Mouse (Mus musculus) thymus, adult 2 months (tissue): ENCODE data around the gene Ssh3. TPM values are rescaled to one million over a fixed set of nuclear protein-coding genes. Genes with fewer than 3 reads are reported as not detected.

ENCODE experiments used
- DNase-seq: peaks from one replicate; pipeline ENCODE4 v3.0.0; 2021
- H3K27ac ChIP-seq: fragments of 200-500 bp; 2 replicates; pipeline ENCODE4 v1.5.1; 2012; ENCODE audit warnings: low read length, control low read depth; ENCODE audit not compliant: control insufficient read depth, insufficient read depth
- H3K27me3 ChIP-seq: fragments of 200-500 bp; 2 replicates; pipeline ENCODE4 v1.6.1; 2012; ENCODE audit warnings: mild to moderate bottlenecking, low read length, moderate library complexity, mixed read lengths; ENCODE audit not compliant: control insufficient read depth, insufficient read depth
- H3K36me3 ChIP-seq: fragments of 200-500 bp; 2 replicates; pipeline ENCODE4 v1.6.1; 2012; ENCODE audit warnings: mild to moderate bottlenecking, low read length, moderate library complexity; ENCODE audit not compliant: control insufficient read depth, insufficient read depth
- H3K4me1 ChIP-seq: fragments of 200-500 bp; replicated peaks from 2 replicates; pipeline ENCODE4 v1.6.1; 2012; ENCODE audit warnings: low read length; ENCODE audit not compliant: control insufficient read depth, insufficient read depth
- H3K4me3 ChIP-seq: fragments of 200-500 bp; 2 replicates; pipeline ENCODE4 v1.5.1; 2012; ENCODE audit warnings: mild to moderate bottlenecking, low read length, control low read depth, moderate library complexity; ENCODE audit not compliant: control insufficient read depth, insufficient read depth
- CTCF ChIP-seq: fragments of 200-500 bp; IDR thresholded peaks from 2 replicates; pipeline ENCODE4 v1.5.1; 2012; ENCODE audit warnings: mild to moderate bottlenecking, control low read depth, low read length, moderate library complexity, borderline replicate concordance; ENCODE audit not compliant: control insufficient read depth, poor library complexity, insufficient read depth; ENCODE audit errors: extremely low read depth
- POLR2A ChIP-seq: fragments of 200-500 bp; IDR thresholded peaks from 2 replicates; pipeline ENCODE4 v1.6.1; 2012; ENCODE audit warnings: mild to moderate bottlenecking, low read length, control low read depth, moderate library complexity; ENCODE audit not compliant: control insufficient read depth, poor library complexity, insufficient read depth; ENCODE audit errors: extremely low read depth
- WGBS: fragments of 180-500 bp; shearing (Covaris S2); methylation state at CpG from one replicate; pipeline ENCODE4 v1.1.7; 2018; 5-methylcytosine and 5-hydroxymethylcytosine counted together
- polyA plus RNA-seq: library from polyadenylated mRNA; depleted of rRNA; stranded (reverse); fragments of >200 nt; gene quantifications from 2 replicates; pipeline ENCODE4 v1.2.3, GENCODE M21; 2012

The Ssh3 gene
- polyA plus RNA-seq, 1 experiment = 94.1 TPM

DNA sequence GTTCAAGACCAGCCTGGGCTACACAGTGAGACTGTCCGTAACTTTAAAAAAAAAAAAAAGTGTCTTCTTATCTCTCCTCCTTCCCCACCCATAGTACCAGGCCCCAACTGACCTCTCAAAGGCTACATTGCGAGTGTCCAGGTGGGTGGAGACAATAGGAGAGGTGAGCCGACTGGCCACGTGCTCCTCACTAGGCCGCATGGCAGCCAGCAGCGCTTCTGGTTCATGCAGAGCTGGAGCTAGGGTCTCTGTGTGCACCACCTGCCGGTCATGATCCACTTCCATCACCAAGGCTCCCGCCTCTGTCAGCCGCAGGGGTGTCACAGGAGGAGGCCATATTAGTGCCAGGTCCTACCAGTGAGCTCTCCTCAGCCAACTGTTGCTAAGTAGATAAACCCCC lies 11.4 kb upstream of the Ssh3 start:
- no peak for DNase-seq
- Histone ChIP-seq H3K36me3 (no peaks in the 10 kb centered on the region), H3K27me3 (no peaks in the 10 kb centered on the region), H3K4me3 (no peak overlapping the region), H3K27ac (no peak overlapping the region), H3K4me1 (peaks cover 21% of the 10 kb centered on the region)
- TF ChIP-seq CTCF (no peak), POLR2A (no peak)
- 96% methylated on average over 9 of the region's 9 CpGs for WGBS

DNA sequence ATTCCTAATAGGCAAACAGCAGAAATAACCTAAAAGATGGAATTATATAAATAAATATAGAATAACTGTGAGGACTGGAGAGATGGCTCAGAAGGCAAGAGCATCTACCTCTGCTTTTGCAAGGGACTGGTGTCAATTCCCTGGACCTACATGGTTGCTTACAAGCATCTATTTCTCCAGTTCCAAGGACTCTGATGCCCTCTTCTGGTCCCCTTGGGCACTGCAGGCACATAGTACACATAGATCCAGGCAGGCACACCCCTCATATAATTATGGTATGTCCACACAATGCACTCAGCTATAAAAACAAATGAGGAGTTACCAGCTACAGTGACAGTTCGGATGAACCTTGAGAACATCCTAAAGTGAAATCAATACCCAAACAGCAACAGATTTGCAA lies 10.5 kb upstream of the Ssh3 start:
- 98% methylated on average over 1 of the region's 1 CpGs for WGBS
- H3K4me1 ChIP-seq = peaks cover 21% of the 10 kb centered on the region

GRCm38 (mm10) chr19:4270972-4271371 lies 2.0 kb upstream of the Ssh3 start:
- H3K4me1 ChIP-seq = peaks cover 11% of the 10 kb centered on the region
- H3K27me3 ChIP-seq = no peaks in the 10 kb centered on the region
- no peak overlapping the region for H3K27ac ChIP-seq
- no peak for DNase-seq
- over 99% methylated on average over 11 of the region's 11 CpGs for WGBS
- no peak for TF ChIP-seq POLR2A
- no peak for TF ChIP-seq CTCF
- no peaks in the 10 kb centered on the region for H3K36me3 ChIP-seq
- H3K4me3 ChIP-seq = no peak overlapping the region

More for the DNA sequence above, 10.5 kb upstream of the Ssh3 start:
- Histone ChIP-seq H3K36me3 (no peaks in the 10 kb centered on the region), H3K27ac (no peak overlapping the region), H3K4me3 (no peak overlapping the region), H3K27me3 (no peaks in the 10 kb centered on the region)
- no peak for DNase-seq
- TF ChIP-seq POLR2A (no peak), CTCF (no peak)

- Histone ChIP-seq H3K27ac (no peak overlapping the region), H3K4me1 (peaks cover 11% of the 10 kb centered on the region), H3K4me3 (no peak overlapping the region), H3K27me3 (no peaks in the 10 kb centered on the region), H3K36me3 (no peaks in the 10 kb centered on the region)
- 96% methylated on average over 6 of the region's 6 CpGs for WGBS
- TF ChIP-seq POLR2A (no peak), CTCF (no peak)
- no peak for DNase-seq
These were observed 1.2 kb upstream of the Ssh3 start for GRCm38 (mm10) chr19:4270187-4270586.

GRCm38 (mm10) chr19:4265956-4266355 lies 3.0 kb downstream of the Ssh3 start:
- DNase-seq = peak; percentile 43
- Histone ChIP-seq H3K27ac (no peak overlapping the region), H3K4me1 (peaks cover 18% of the 10 kb centered on the region), H3K4me3 (no peak overlapping the region), H3K27me3 (no peaks in the 10 kb centered on the region), H3K36me3 (no peaks in the 10 kb centered on the region)
- TF ChIP-seq POLR2A (no peak), CTCF (0 out of 2 replicates have a peak, but pooled peaks have one; percentile 8)
- WGBS = 74% methylated on average over 4 of the region's 4 CpGs

- Histone ChIP-seq H3K4me1 (peaks cover 16% of the 10 kb centered on the region), H3K27ac (no peak overlapping the region), H3K36me3 (no peaks in the 10 kb centered on the region), H3K27me3 (no peaks in the 10 kb centered on the region), H3K4me3 (no peak overlapping the region)
- TF ChIP-seq POLR2A = no peak
- TF ChIP-seq CTCF = no peak
- no peak for DNase-seq
- WGBS = 98% methylated on average over 6 of the region's 6 CpGs
These were observed 4.7 kb downstream of the Ssh3 start for GRCm38 (mm10) chr19:4264171-4264780.

- WGBS = 77% methylated on average over 14 of the region's 14 CpGs
- Histone ChIP-seq H3K4me3 (no peak overlapping the region), H3K27ac (no peak overlapping the region), H3K36me3 (no peaks in the 10 kb centered on the region), H3K27me3 (no peaks in the 10 kb centered on the region), H3K4me1 (peaks cover 10% of the 10 kb centered on the region)
- DNase-seq = no peak
- TF ChIP-seq POLR2A = no peak
- no peak for TF ChIP-seq CTCF
These were observed 5.3 kb downstream of the Ssh3 start for GRCm38 (mm10) chr19:4263702-4264101.
